Mouse (Mus musculus) bone marrow macrophage, adult 2 months (primary cell): Measurements from ENCODE around the gene Gm4131.

ENCODE experiments used
- CTCF ChIP-seq: IDR thresholded peaks from 2 replicates; pipeline ENCODE4 v1.5.1; 2012; ENCODE audit warnings: low read depth, mild to moderate bottlenecking, low read length, moderate library complexity
- POLR2A ChIP-seq: IDR thresholded peaks from 2 replicates; pipeline ENCODE4 v1.6.1; 2012; ENCODE audit warnings: mild to moderate bottlenecking, low read depth, low read length, borderline replicate concordance

- TF ChIP-seq POLR2A (no peak), CTCF (no peak)
Measured at GRCm38 (mm10) chr14:62450706-62451105, 116.0 kb downstream of the Gm4131 start.
